Mouse (Mus musculus): ENCODE measurements around the gene Tbc1d2b. TPM values are rescaled to one million over a fixed set of nuclear protein-coding genes. Genes with fewer than 3 reads are reported as not detected.

Tbc1d2b gene
- polyA plus RNA-seq (2012; rRNA removed) (9.8 and 10.1 TPM in 2 replicates), polyA plus RNA-seq (2014; fragmentation: Nextera tagmentation; extraction: Ambion mirVana) (6.5 and 9.5 TPM in 2 replicates)

- WGBS (ENCODE audit: insufficient replicate concordance) = under 1% methylated on average over 67 of the region's 74 CpGs
- H3K36me3 ChIP-seq (replicated peaks; ENCODE audit: control insufficient read depth, insufficient read depth, low read depth) = peaks cover 7% of the 10 kb centered on the region
- DNase-seq (ENCODE audit: low read depth in 3 of 3, low spot score in 3 of 3) (peak; percentile 50 to 58 (median 52)), ATAC-seq (ENCODE audit: insufficient read depth) (peak; percentile 86)
- peaks cover 24 to 30% of the 10 kb centered on the region in 2 experiments for H3K4me1 ChIP-seq (replicated peaks; ENCODE audit: control insufficient read depth in 2 of 2, insufficient read depth in 2 of 2, low read length in 1 of 2)
- peak within 1 kb of the TSS; percentile 76 for H3K27ac ChIP-seq
- H3K27me3 ChIP-seq (ENCODE audit: control insufficient read depth, insufficient read depth, low read length) = no peaks in the 10 kb centered on the region
- no peaks in the 10 kb centered on the region for H3K9me3 ChIP-seq (ENCODE audit: control insufficient read depth, low read length)
- TF ChIP-seq CTCF (IDR thresholded peaks at IDR 0.05; ENCODE audit: low read depth) (no peak), EP300 (IDR thresholded peaks at IDR 0.05; ENCODE audit: low read depth) (no peak)
- peak within 1 kb of the TSS; percentile 81 for H3K9ac ChIP-seq (replicated peaks)
- H3K4me3 ChIP-seq (ENCODE audit: insufficient read depth in 1 of 2, low read depth in 2 of 2, low read length in 2 of 2) = peak within 1 kb of the TSS; percentile 71 to 74
- H3K4me2 ChIP-seq (ENCODE audit: low read depth) = peak within 1 kb of the TSS; percentile 95
Observed at GRCm38 (mm10) chr9:90270193-90270943, at the start of gene Tbc1d2b. TSS of gene Tbc1d2b (minus strand) at chr9:90270804.

- Histone ChIP-seq H3K27me3 (ENCODE audit: control insufficient read depth, insufficient read depth, low read length) (no peaks in the 10 kb centered on the region), H3K4me3 (ENCODE audit: insufficient read depth in 1 of 2, low read depth in 2 of 2, low read length in 2 of 2) (no peak overlapping the region), H3K9me3 (ENCODE audit: control insufficient read depth, low read length) (no peaks in the 10 kb centered on the region), H3K27ac (no peak overlapping the region), H3K4me2 (ENCODE audit: low read depth) (no peak overlapping the region), H3K9ac (replicated peaks) (no peak overlapping the region), H3K36me3 (replicated peaks; ENCODE audit: control insufficient read depth, insufficient read depth, low read depth) (no peaks in the 10 kb centered on the region), H3K4me1 (replicated peaks; ENCODE audit: control insufficient read depth in 2 of 2, insufficient read depth in 2 of 2, low read length in 1 of 2) (no peaks in the 10 kb centered on the region)
- 55% methylated on average over 5 of the region's 5 CpGs for WGBS (ENCODE audit: insufficient replicate concordance)
- ATAC-seq (ENCODE audit: insufficient read depth) (no peak), DNase-seq (ENCODE audit: low read depth in 3 of 3, low spot score in 3 of 3) (no peak)
- TF ChIP-seq CTCF (IDR thresholded peaks at IDR 0.05; ENCODE audit: low read depth) (peak; percentile 38; the same call in 1 of the 2 replicates), EP300 (IDR thresholded peaks at IDR 0.05; ENCODE audit: low read depth) (no peak)
Observed at GRCm38 (mm10) chr9:90316300-90316699, 45.7 kb upstream of the Tbc1d2b start.

- no peak overlapping the region for H3K4me2 ChIP-seq (ENCODE audit: low read depth)
- H3K9ac ChIP-seq (replicated peaks) = no peak overlapping the region
- H3K4me1 ChIP-seq (replicated peaks; ENCODE audit: control insufficient read depth in 2 of 2, insufficient read depth in 2 of 2, low read length in 1 of 2) = no peaks in the 10 kb centered on the region
- no peaks in the 10 kb centered on the region for H3K36me3 ChIP-seq (replicated peaks; ENCODE audit: control insufficient read depth, insufficient read depth, low read depth)
- WGBS (ENCODE audit: insufficient replicate concordance) = 73% methylated on average over 11 of the region's 11 CpGs
- no peaks in the 10 kb centered on the region for H3K9me3 ChIP-seq (ENCODE audit: control insufficient read depth, low read length)
- no peak overlapping the region for H3K27ac ChIP-seq
- DNase-seq (ENCODE audit: low read depth in 3 of 3, low spot score in 3 of 3) (no peak), ATAC-seq (ENCODE audit: insufficient read depth) (no peak)
- TF ChIP-seq CTCF (IDR thresholded peaks at IDR 0.05; ENCODE audit: low read depth) = no peak
- H3K27me3 ChIP-seq (ENCODE audit: control insufficient read depth, insufficient read depth, low read length) = no peaks in the 10 kb centered on the region
- H3K4me3 ChIP-seq (ENCODE audit: insufficient read depth in 1 of 2, low read depth in 2 of 2, low read length in 2 of 2) = no peak overlapping the region
Observed at GRCm38 (mm10) chr9:90315662-90316061, 45.1 kb upstream of the Tbc1d2b start.

- no peak for TF ChIP-seq EP300 (IDR thresholded peaks at IDR 0.05; ENCODE audit: low read depth)
- TF ChIP-seq CTCF (IDR thresholded peaks at IDR 0.05; ENCODE audit: low read depth) = no peak
- Histone ChIP-seq H3K9me3 (ENCODE audit: control insufficient read depth, low read length) (no peaks in the 10 kb centered on the region), H3K4me2 (ENCODE audit: low read depth) (no peak overlapping the region), H3K4me3 (ENCODE audit: insufficient read depth in 1 of 2, low read depth in 2 of 2, low read length in 2 of 2) (no peak overlapping the region), H3K27me3 (ENCODE audit: control insufficient read depth, insufficient read depth, low read length) (no peaks in the 10 kb centered on the region), H3K9ac (replicated peaks) (no peak overlapping the region), H3K36me3 (replicated peaks; ENCODE audit: control insufficient read depth, insufficient read depth, low read depth) (no peaks in the 10 kb centered on the region), H3K27ac (no peak overlapping the region), H3K4me1 (replicated peaks; ENCODE audit: control insufficient read depth in 2 of 2, insufficient read depth in 2 of 2, low read length in 1 of 2) (peaks cover 0 to 3% of the 10 kb centered on the region in 2 experiments; a peak in 1 of 4 replicates)
- no peak for ATAC-seq (ENCODE audit: insufficient read depth)
- DNase-seq (ENCODE audit: low read depth in 3 of 3, low spot score in 3 of 3) = no peak
- WGBS (ENCODE audit: insufficient replicate concordance) = 68% methylated on average over 2 of the region's 2 CpGs
Observed at GRCm38 (mm10) chr9:90304254-90304653, 33.6 kb upstream of the Tbc1d2b start.

- no peaks in the 10 kb centered on the region for H3K27me3 ChIP-seq (ENCODE audit: control insufficient read depth, insufficient read depth, low read length)
- no peak overlapping the region for H3K4me3 ChIP-seq (ENCODE audit: insufficient read depth in 1 of 2, low read depth in 2 of 2, low read length in 2 of 2)
- TF ChIP-seq EP300 (IDR thresholded peaks at IDR 0.05; ENCODE audit: low read depth) (no peak), CTCF (IDR thresholded peaks at IDR 0.05; ENCODE audit: low read depth) (no peak)
- H3K9ac ChIP-seq (replicated peaks) = no peak overlapping the region
- no peaks in the 10 kb centered on the region for H3K36me3 ChIP-seq (replicated peaks; ENCODE audit: control insufficient read depth, insufficient read depth, low read depth)
- DNase-seq (ENCODE audit: low read depth in 3 of 3, low spot score in 3 of 3) (peak in 2 of 3 experiments; percentile 39 to 41), ATAC-seq (ENCODE audit: insufficient read depth) (peak; percentile 62; the same call in 1 of the 2 replicates)
- peaks cover 0 to 3% of the 10 kb centered on the region in 2 experiments; a peak in 1 of 4 replicates for H3K4me1 ChIP-seq (replicated peaks; ENCODE audit: control insufficient read depth in 2 of 2, insufficient read depth in 2 of 2, low read length in 1 of 2)
- H3K4me2 ChIP-seq (ENCODE audit: low read depth) = no peak overlapping the region
- 47% methylated on average over 2 of the region's 2 CpGs for WGBS (ENCODE audit: insufficient replicate concordance)
- no peak overlapping the region for H3K27ac ChIP-seq
- no peaks in the 10 kb centered on the region for H3K9me3 ChIP-seq (ENCODE audit: control insufficient read depth, low read length)
Observed at GRCm38 (mm10) chr9:90303101-90303835, 32.7 kb upstream of the Tbc1d2b start.

Measured in liver, embryonic 14.5 days (tissue).